Mouse (Mus musculus) limb, embryonic 11.5 days (tissue): ENCODE measurements around the gene Gm10718. TPM values are rescaled to one million over a fixed set of nuclear protein-coding genes. Genes with fewer than 3 reads are reported as not detected.
"Not testable (repeated sequence)": the region's sequence is repeated elsewhere in the genome, so short reads cannot be mapped to it uniquely, and the experiment has no call there.

Experiments
- ATAC-seq: fragments of 200-750 bp; cut with Nextera tagmentation; 2 replicates; pipeline ENCODE4 v1.8.0; 2017; ENCODE audit warnings: low read depth; ENCODE audit not compliant: insufficient number of reproducible peaks, low FRiP score, low TSS enrichment
- DNase-seq: peaks from one replicate; pipeline ENCODE4 v3.0.0-alpha.2; 2015; ENCODE audit warnings: low spot score
- H3K27ac ChIP-seq: fragments of 300-500 bp; sonication (generic); replicated peaks from 2 replicates; pipeline ENCODE4 v1.5.1; 2014; ENCODE audit warnings: low read depth, mild to moderate bottlenecking, low read length
- H3K27me3 ChIP-seq: fragments of 300-500 bp; sonication (generic); 2 replicates; pipeline ENCODE4 v1.6.1; 2014; ENCODE audit warnings: mild to moderate bottlenecking, low read length, mixed read lengths; ENCODE audit not compliant: control insufficient read depth, insufficient read depth
- H3K36me3 ChIP-seq: fragments of 300-500 bp; sonication (generic); 2 replicates; pipeline ENCODE4 v1.6.1; 2014; ENCODE audit warnings: mild to moderate bottlenecking, low read length, moderate library complexity, mixed read lengths; ENCODE audit not compliant: control insufficient read depth, insufficient read depth
- H3K4me1 ChIP-seq: fragments of 300-500 bp; sonication (generic); 2 replicates; pipeline ENCODE4 v1.6.1; 2014; ENCODE audit warnings: low read length, mixed read lengths; ENCODE audit not compliant: control insufficient read depth, insufficient read depth
- H3K4me2 ChIP-seq: fragments of 300-500 bp; sonication (generic); 2 replicates; pipeline ENCODE4 v1.6.1; 2014; ENCODE audit warnings: low read depth, mild to moderate bottlenecking, moderate library complexity; ENCODE audit not compliant: severe bottlenecking
- H3K4me3 ChIP-seq: fragments of 300-500 bp; sonication (generic); 2 replicates; pipeline ENCODE4 v1.5.1; 2014; ENCODE audit warnings: low read depth, low read length
- H3K9ac ChIP-seq: fragments of 300-500 bp; sonication (generic); 2 replicates; pipeline ENCODE4 v1.6.1; 2014; ENCODE audit warnings: mild to moderate bottlenecking, low read length
- H3K9me3 ChIP-seq: fragments of 300-500 bp; sonication (generic); 2 replicates; pipeline ENCODE4 v1.6.1; 2016; ENCODE audit warnings: low read length; ENCODE audit not compliant: control insufficient read depth
- WGBS: fragments of 180-500 bp; shearing (Covaris S2); extraction: QIAGEN DNeasy Blood & Tissue Kit; methylation state at CpG from one replicate; pipeline ENCODE4 v1.1.7; 2014; 5-methylcytosine and 5-hydroxymethylcytosine counted together
- polyA plus RNA-seq: library from polyadenylated mRNA; unstranded; fragments of >200 nt; fragmentation: Nextera tagmentation; extraction: Ambion mirVana; gene quantifications from 2 replicates; pipeline ENCODE4 v1.2.1, GENCODE M21; 2014

The Gm10718 gene
- polyA plus RNA-seq, result not detected in 2 replicates

DNA sequence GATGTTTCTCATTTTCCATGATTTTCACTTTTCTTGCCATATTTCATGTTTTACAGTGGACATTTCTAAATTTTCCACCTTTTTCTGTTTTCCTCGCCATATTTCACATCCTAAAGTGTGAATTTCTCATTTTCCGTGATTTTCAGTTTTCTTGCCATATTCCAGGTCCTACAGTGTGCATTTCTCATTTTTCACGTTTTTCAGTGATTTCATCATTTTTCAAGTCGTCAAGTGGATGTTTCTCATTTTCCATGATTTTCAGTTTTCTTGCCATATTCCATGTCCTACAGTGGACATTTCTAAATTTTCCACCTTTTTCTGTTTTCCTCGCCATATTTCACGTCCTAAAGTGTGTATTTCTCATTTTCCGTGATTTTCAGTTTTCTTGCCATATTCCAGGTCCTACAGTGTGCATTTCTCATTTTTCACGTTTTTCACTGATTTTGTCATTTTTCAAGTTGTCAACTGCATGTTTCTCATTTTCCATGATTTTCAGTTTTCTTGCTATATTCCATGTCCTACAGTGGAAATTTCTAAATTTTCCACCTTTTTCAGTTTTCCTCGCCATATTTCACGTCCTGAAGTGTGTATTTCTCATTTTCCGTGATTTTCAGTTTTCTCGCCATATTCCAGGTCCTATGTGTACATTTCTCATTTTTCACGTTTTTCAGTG, at the start of gene Gm10718:
Gene Gm10718 (plus strand): TSS at position 236 of the 673 bp plus-strand sequence.
- not testable (repeated sequence) for DNase-seq, H3K4me2 ChIP-seq, H3K9me3 ChIP-seq, H3K27ac ChIP-seq, H3K27me3 ChIP-seq, H3K4me1 ChIP-seq, ATAC-seq, H3K4me3 ChIP-seq, H3K36me3 ChIP-seq, H3K9ac ChIP-seq
- 72% methylated on average over 9 of the region's 13 CpGs for WGBS

DNA sequence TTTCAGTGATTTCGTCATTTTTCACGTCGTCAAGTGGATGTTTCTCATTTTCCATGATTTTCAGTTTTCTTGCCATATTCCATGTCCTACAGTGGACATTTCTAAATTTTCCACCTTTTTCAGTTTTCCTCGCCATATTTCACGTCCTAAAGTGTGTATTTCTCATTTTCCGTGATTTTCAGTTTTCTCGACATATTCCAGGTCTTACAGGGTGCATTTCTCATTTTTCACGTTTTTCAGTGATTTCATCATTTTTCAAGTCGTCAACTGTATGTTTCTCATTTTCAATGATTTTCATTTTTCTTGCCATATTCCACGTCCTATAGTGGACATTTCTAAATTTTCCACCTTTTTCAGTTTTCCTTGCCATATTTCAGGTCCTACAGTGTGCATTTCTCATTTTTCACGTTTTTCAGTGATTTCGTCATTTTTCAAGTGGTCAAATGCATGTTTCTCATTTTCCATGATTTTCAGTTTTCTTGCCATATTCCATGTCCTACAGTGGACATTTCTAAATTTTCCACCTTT, 22.8 kb upstream of the Gm10718 start, which contains the start of gene Gm10722:
Gene Gm10722 (plus strand): TSS at position 478 of the 528 bp plus-strand sequence.
- H3K4me3 ChIP-seq, H3K4me1 ChIP-seq, H3K36me3 ChIP-seq, H3K27ac ChIP-seq, H3K9me3 ChIP-seq, ATAC-seq, H3K4me2 ChIP-seq, H3K9ac ChIP-seq, H3K27me3 ChIP-seq: not testable (repeated sequence)
- DNase-seq, result peak; percentile 21
- 67% methylated on average over 12 of the region's 12 CpGs for WGBS

DNA sequence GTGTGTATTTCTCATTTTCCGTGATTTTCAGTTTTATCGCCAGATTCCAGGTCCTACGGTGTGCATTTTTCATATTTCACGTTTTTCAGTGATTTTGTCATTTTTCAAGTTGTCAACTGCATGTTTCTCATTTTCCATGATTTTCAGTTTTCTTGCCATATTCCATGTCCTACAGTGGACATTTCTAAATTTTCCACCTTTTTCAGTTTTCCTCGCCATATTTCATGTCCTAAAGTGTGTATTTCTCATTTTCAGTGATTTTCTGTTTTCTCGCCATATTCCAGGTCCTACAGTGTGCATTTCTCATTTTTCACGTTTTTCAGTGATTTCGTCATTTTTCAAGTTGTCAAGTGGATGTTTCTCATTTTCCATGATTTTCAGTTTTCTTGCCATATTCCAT, 22.3 kb upstream of the Gm10718 start:
- H3K36me3 ChIP-seq, H3K4me2 ChIP-seq, H3K27ac ChIP-seq, ATAC-seq, H3K9ac ChIP-seq, H3K4me1 ChIP-seq, H3K27me3 ChIP-seq, H3K4me3 ChIP-seq, H3K9me3 ChIP-seq, DNase-seq: not testable (repeated sequence)
- 66% methylated on average over 8 of the region's 8 CpGs for WGBS

DNA sequence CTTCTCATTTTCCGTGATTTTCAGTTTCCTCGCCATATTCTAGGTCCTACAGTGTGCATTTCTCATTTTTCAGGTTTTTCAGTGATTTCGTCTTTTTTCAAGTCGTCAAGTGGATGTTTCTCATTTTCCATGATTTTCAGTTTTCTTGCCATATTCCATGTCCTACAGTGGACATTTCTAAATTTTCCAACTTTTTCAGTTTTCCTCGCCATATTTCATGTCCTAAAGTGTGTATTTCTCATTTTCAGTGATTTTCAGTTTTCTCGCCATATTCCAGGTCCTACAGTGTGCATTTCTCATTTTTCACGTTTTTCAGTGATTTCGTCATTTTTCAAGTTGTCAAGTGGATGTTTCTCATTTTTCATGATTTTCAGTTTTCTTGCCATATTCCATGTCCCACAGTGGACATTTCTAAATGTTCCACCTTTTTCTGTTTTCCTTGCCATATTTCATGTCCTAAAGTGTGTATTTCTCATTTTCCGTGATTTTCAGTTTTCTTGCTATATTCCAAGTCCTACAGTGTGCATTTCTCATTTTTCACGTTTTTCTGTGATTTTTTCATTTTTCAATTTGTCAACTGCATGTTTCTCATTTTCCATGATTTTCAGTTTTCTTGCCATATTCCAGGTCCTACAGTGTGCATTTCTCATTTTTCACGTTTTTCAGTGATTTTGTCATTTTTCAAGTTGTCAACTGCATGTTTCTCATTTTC, 21.2 kb upstream of the Gm10718 start:
- 58% methylated on average over 8 of the region's 11 CpGs for WGBS
- not testable (repeated sequence) for H3K27ac ChIP-seq, H3K9ac ChIP-seq, H3K4me1 ChIP-seq, H3K4me2 ChIP-seq, H3K36me3 ChIP-seq, DNase-seq, H3K4me3 ChIP-seq, H3K9me3 ChIP-seq, H3K27me3 ChIP-seq
- peak; percentile 92 for ATAC-seq

DNA sequence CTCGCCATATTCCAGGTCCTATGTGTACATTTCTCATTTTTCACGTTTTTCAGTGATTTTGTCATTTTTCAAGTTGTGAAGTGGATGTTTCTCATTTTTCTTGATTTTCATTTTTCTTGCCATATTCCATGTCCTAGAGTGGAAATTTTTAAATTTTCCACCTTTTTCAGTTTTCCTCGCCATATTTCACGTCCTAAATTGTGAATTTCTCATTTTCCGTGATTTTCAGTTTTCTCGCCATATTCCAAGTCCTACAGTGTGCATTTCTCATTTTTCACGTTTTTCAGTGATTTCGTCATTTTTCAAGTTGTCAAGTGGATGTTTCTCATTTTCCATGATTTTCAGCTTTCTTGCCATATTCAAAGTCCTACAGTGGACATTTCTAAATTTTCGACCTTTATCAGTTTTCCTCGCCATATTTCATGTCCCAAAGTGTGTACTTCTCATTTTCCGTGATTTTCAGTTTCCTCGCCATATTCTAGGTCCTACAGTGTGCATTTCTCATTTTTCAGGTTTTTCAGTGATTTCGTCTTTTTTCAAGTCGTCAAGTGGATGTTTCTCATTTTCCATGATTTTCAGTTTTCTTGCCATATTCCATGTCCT, 20.5 kb upstream of the Gm10718 start, which contains the start of gene Gm11168:
Gene Gm11168 (plus strand): TSS at position 553 of the 603 bp plus-strand sequence.
- H3K27ac ChIP-seq, DNase-seq, H3K4me1 ChIP-seq, H3K4me2 ChIP-seq, H3K9me3 ChIP-seq, H3K36me3 ChIP-seq, H3K4me3 ChIP-seq, H3K9ac ChIP-seq, H3K27me3 ChIP-seq, ATAC-seq: not testable (repeated sequence)
- 66% methylated on average over 6 of the region's 14 CpGs for whole genome bisulfite sequencing

DNA sequence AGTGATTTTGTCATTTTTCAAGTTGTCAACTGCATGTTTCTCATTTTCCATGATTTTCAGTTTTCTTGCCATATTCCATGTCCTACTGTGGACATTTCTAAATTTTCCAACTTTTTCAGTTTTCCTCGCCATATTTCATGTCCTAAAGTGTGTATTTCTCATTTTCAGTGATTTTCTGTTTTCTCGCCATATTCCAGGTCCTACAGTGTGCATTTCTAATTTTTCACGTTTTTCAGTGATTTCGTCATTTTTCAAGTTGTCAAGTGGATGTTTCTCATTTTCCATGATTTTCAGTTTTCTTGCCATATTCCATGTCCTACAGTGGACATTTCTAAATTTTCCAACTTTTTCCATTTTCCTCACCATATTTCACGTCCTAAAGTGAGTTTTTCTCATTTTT, 17.2 kb upstream of the Gm10718 start:
- not testable (repeated sequence) for H3K36me3 ChIP-seq, ATAC-seq, H3K4me2 ChIP-seq, H3K27me3 ChIP-seq, H3K9ac ChIP-seq, H3K4me3 ChIP-seq, H3K4me1 ChIP-seq, H3K27ac ChIP-seq, H3K9me3 ChIP-seq, DNase-seq
- 83% methylated on average over 1 of the region's 5 CpGs for WGBS

DNA sequence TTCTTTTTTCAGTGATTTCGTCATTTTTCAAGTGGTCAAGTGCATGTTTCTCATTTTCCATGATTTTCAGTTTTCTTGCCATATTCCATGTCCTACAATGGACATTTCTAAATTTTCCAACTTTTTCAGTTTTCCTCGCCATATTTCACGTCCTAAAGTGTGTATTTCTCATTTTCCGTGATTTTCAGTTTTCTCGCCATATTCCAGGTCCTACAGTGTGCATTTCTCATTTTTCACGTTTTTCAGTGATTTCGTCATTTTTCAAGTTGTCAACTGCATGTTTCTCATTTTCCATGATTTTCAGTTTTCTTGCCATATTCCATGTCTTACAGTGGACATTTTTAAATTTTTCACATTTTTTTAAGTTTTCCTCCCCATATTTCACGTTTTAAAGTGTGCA, 16.7 kb upstream of the Gm10718 start:
- not testable (repeated sequence) for DNase-seq, H3K9me3 ChIP-seq, H3K27ac ChIP-seq, H3K4me1 ChIP-seq, H3K36me3 ChIP-seq, H3K4me3 ChIP-seq, H3K27me3 ChIP-seq, H3K9ac ChIP-seq, H3K4me2 ChIP-seq
- 69% methylated on average over 7 of the region's 8 CpGs for WGBS
- peak; percentile 79 for ATAC-seq

DNA sequence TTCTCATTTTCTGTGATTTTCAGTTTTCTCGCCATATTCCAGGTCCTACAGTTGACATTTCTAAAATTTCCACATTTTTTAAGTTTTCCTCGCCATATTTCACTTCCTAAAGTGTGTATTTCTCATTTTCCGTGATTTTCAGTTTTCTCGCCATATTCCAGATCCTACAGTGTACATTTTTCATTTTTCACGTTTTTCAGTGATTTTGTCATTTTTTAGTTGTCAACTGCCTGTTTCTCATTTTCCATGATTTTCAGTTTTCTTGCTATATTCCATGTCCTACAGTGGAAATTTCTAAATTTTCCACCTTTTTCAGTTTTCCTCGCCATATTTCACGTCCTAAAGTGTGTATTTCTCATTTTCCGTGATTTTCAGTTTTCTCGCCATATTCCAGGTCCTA, 16.1 kb upstream of the Gm10718 start:
- not testable (repeated sequence) for H3K9ac ChIP-seq, H3K27me3 ChIP-seq, DNase-seq, H3K36me3 ChIP-seq, H3K9me3 ChIP-seq, H3K27ac ChIP-seq, H3K4me1 ChIP-seq, H3K4me2 ChIP-seq, H3K4me3 ChIP-seq
- 77% methylated on average over 7 of the region's 9 CpGs for WGBS
- ATAC-seq, result 0 out of 2 replicates have a peak, but pooled peaks have one; percentile 31
